Mouse (Mus musculus) splenic B cell, adult 2 months (primary cell): ENCODE results near the gene Slc24a4.

Source experiments
- DNase-seq: peaks from one replicate; pipeline ENCODE4 v3.0.0-alpha.2; 2011; ENCODE audit warnings: low read depth, low spot score
- H3K27me3 ChIP-seq: 2 replicates; pipeline ENCODE4 v1.6.1; 2012; ENCODE audit warnings: mild to moderate bottlenecking, low read length, moderate library complexity, mixed read lengths; ENCODE audit not compliant: control insufficient read depth, poor library complexity, insufficient read depth, severe bottlenecking
- H3K36me3 ChIP-seq: 2 replicates; pipeline ENCODE4 v1.6.1; 2012; ENCODE audit warnings: mild to moderate bottlenecking, low read length, moderate library complexity, mixed read lengths; ENCODE audit not compliant: control insufficient read depth, poor library complexity, insufficient read depth, severe bottlenecking

Gene Slc24a4

DNA sequence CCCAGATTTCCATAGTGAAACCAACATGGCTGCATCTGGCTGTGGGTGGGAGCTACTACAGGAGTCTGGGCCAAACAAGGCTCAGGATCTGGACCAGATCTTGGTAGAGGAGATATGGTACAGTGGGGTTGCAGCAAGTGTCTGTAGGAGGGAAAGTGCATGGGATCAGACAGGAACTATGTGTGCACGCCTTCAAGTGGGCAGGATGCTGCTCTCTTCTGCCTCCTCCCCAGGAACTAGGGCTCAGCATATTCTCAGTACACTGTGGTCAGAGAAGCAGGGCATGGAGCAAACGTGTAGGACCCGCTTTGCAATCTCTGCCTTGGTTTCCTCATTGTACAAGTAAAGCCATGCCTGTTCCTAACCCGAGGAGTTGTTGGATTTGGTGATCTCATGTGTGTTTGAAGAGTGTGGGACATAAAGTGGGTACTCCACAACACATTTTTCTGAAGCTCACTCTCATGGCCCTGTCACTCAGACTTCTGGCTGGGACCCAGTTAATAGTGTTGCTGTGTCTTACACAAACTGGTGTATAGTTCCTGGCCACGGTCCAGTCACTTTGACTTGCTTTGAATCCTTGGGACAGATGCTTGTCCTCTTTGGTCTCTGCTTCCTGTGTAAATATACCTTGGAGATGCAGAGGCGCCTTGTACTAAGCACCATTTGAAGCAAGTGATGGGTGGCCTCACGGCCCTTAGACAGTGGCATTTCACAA, 164.1 kb downstream of the Slc24a4 start:
- no peaks in the 10 kb centered on the region for H3K27me3 ChIP-seq
- DNase-seq = no peak
- H3K36me3 ChIP-seq = no peaks in the 10 kb centered on the region

DNA sequence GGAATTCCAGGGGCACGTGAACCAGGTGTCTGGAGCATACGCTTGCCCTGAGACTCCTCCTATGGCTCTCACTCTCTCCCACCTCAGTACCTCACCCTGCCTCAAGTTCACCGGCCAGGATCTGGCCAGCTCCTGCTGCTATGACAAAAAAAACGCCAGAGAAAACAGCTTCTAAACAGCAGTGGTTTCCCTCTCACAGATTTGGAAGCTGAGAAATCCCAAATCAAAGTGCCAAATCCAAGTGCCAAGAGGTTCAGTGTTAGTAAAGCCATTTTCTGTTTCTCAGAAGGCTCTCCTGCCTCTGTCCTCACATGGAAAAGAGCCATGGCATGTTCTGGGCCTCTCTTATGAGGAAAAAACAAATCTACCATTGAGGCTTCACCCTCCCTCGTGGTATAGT, 166.1 kb downstream of the Slc24a4 start:
- no peaks in the 10 kb centered on the region for H3K36me3 ChIP-seq
- no peak for DNase-seq

DNA sequence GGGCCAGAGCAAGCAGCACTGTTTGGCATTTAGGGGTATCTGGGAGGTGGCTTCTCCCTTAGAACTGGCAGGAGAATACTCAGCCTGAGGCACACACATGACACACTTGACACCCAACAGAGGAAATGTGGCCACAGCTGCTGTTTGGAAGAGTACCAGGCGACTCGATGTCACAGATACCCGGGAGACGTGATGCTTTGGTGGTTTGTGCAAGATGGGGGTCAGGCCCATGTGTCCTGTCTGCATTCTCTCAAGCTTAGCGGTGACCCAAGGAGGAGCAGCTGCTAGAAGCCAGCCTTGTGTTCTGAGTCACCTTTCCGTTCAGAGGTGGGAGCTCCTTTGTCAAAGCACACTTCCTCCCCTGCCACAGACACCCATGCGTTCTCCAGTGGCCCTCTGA, 166.7 kb downstream of the Slc24a4 start:
- Histone ChIP-seq H3K27me3 (no peaks in the 10 kb centered on the region), H3K36me3 (no peaks in the 10 kb centered on the region)
- DNase-seq = peak; percentile 55

More for the DNA sequence above, 166.1 kb downstream of the Slc24a4 start:
- no peaks in the 10 kb centered on the region for H3K27me3 ChIP-seq

DNA sequence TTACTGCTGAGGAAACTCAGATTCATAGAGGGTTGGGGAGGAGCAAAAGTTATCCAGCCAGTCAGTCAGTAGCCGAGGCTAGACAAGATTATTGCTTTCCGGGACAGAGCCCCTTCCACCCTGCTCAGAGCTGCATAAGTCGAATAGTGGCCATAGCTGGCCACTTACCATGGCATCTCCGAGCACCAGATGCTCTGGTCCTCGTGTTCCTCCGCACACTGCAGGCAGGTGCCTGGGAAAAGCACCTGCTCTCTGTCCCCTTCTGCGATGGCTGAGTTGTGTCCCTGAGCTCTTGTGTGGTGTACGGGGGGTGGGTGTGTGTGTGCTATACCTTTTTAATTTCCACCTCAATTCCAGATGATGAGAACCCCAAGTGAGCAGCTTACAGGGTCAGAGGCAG, 167.1 kb downstream of the Slc24a4 start:
- no peaks in the 10 kb centered on the region for H3K36me3 ChIP-seq
- DNase-seq = no peak
- H3K27me3 ChIP-seq = no peaks in the 10 kb centered on the region

DNA sequence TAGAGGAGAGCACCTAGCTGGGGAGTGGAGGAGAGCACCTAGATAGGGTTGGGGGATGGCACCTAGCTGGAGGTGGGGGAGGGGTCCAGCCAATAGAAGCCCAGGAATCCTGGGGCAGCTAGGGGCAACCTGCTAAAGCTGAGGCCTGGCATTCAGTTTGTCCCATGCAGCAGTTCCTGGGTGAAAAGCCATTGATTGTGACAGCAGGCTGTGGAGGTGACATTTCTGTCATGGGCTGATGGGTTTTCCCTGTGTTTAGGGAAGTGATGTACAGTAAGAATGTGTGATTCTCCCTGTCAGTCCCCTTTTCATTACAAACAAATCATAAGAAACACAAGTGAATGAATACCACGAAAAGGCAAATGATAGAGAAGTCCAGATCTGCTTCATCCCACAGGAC, 167.8 kb downstream of the Slc24a4 start:
- H3K27me3 ChIP-seq = no peaks in the 10 kb centered on the region
- no peak for DNase-seq

DNA sequence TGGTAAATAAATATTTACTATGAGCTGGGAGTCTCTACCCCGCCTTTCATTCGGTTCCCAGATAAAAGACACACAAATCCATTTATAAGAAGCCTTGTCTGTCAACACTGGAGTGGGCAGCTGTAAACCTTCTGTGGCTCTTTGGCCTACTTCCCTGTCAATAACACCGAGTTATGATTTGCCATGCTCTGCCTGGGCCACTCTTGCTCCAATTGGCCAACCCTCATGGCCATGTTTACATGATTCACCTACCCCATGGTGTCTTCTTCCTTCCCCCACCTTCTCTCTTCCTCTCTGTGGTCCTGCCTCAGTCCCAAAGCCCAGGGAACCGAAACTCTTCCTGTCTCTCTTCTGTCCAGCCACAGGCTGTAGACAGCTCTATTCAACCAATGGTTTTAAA, 168.4 kb downstream of the Slc24a4 start:
- no peak for DNase-seq
- no peaks in the 10 kb centered on the region for H3K36me3 ChIP-seq
- no peaks in the 10 kb centered on the region for H3K27me3 ChIP-seq

More for the DNA sequence above, 167.8 kb downstream of the Slc24a4 start:
- H3K36me3 ChIP-seq = no peaks in the 10 kb centered on the region

DNA sequence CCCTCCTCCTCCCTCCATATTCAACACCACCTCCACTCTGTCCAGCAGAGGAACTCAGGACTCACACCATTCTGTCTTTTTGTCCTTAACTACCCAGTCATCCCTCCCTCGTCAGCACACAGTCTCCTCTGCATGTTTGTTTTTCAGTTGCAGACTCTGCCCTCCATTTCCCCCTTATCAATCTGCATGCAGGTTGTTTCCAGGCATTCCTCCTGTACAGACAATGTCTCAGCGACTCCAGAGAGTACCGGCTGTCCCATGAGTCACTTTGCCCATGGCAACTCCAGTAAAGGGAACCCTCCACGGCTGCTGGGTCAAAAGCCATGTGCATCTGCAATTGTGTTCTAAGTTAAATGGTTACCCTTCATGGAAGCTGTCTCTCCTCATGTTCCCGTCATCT, 170.7 kb downstream of the Slc24a4 start:
- no peaks in the 10 kb centered on the region for H3K36me3 ChIP-seq
- DNase-seq = no peak
- H3K27me3 ChIP-seq = no peaks in the 10 kb centered on the region

DNA sequence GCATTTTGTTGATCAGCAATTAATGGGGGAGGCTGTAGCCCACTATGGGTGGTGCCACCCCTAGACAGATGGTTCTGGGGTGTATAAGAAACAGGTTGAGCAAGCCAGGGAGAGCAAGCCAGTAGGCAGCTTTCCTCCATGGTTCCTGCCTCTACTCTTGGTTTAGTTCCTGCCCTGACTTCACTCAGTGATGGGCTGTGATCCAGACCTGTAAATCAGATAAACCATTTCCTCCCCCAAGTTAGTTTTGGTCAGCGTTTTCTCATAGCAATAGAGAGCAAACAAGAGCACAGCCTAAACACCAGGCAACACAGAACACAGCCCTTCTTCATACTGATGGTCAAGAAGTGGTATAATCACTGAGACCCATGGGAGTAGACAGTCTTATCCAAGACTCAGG, 173.1 kb downstream of the Slc24a4 start:
- H3K27me3 ChIP-seq = no peaks in the 10 kb centered on the region
- H3K36me3 ChIP-seq = no peaks in the 10 kb centered on the region
- no peak for DNase-seq

DNA sequence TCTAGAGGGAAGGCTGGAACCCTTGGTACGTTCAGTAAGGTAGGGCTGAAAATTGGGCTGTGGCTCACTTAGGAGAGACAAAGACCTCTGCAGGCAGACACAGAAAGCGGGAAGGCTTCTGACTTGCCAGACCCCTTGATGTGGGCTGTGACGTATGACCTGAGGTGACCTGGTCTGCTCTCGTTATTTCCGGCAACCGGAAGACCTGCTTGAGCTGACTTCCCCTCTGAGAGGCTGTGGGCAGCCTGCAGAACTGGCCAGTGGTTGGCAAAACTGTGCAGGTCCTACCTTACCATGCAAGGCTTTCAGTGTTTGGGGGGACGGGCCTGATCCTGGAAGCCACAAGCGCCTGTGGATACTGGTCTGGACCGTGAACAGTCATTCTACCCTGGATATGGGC, 173.8 kb downstream of the Slc24a4 start:
- DNase-seq = peak; percentile 71
- H3K27me3 ChIP-seq = no peaks in the 10 kb centered on the region
- no peaks in the 10 kb centered on the region for H3K36me3 ChIP-seq

DNA sequence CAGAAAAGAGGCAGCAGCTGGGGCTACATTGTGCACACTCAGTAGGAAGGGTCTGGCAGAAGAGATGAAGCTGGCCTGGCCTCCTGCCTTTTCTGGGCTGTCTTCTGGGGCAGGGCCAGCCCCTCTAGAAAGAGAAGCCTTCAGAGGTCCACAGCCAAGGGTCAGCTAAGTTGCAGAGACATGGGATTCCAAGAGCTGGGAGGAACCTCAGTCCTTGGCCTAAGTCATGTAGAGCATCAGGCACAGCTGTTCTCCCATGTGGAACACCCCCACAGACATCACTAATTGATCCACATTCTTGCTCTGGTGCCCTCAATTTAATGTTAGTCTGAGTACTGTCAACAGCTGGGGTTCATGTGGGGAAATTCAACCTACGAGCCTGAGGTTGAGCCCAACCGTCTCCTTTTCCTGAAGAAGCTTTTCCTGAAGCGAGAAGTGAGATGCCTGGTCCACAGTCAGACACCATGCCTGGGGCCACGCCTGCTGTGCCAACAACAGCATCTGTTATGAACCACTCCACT, 174.4 kb downstream of the Slc24a4 start:
- DNase-seq = no peak
- no peaks in the 10 kb centered on the region for H3K27me3 ChIP-seq
- H3K36me3 ChIP-seq = no peaks in the 10 kb centered on the region

DNA sequence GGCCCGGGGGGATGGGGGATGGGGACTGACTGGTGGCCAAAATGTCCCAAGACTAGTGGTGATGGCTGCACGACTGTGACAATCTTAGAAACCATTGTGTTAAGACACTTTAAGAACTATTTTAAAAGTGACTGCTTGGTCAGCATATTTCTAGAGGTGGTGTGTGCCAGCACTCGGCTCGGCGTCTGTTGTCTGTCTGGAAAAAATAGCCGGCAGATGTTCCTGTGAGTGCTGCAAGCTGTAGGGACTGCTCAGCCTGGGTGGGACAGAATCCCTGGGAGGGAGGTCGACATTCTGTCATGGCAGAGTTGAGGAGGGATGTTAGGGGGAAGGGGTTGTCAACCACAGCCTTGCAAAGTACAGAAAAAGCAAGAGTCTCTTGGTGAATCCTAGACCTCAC, 175.3 kb downstream of the Slc24a4 start:
- no peak for DNase-seq
- H3K27me3 ChIP-seq = no peaks in the 10 kb centered on the region
- no peaks in the 10 kb centered on the region for H3K36me3 ChIP-seq

DNA sequence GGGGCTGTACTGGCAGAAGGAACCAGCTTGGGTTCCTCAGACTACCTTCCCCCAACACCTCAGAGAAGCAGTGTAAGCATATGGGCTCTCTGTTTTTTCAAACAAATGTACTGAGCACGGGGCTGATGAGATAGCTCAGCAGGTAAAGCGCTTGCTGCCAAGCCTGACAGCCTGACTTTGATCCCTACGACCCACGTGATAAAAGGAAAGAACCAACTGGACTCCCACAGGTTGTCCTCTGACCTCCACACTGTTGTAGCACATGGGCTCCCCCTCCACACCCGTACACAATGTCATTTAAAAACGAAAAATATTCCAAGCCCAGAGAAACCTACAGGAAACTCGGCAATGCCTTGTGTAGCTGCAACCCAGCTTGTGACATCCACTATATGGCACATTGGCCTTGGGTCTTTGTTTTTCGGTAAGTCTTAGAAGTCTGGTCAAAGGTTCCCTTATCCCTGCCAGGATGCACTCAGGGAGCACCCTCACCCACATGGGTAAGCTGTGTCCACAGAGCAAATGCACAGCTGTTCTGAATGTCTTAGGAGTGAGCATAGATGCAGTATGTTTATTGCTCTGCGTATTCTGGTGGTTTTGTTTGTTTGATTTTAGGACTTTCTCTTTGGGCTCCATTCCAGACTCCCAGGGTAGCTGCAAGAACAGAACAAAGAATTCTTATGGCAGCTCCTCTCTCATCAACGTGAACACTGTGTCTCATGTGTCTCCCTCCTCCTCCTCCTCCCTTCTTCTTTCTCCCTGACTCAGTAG, 176.7 kb downstream of the Slc24a4 start:
- no peaks in the 10 kb centered on the region for H3K36me3 ChIP-seq

DNA sequence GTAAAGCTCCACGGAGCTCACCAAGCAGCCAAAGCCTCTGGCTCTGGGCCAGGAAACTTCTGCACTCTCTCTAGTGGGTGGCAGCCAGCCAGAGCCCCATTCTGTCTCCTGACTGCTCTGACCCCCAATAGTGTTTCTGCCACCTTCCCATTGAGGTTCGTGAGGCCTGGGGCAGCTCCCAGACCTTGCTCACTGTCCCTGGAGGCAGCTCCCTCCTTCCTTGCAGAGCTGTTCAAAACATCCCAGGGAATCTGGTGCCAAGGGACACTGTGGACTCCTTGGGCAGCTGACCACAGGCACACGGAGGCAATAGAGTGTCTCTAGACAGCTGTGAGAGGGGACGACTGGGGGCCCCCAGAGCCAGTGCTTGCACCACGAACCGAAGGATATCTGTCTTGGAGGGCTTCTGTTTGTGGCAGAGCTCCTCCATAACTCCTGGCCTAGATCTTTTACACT, 179.5 kb downstream of the Slc24a4 start:
- Histone ChIP-seq H3K36me3 (no peaks in the 10 kb centered on the region), H3K27me3 (no peaks in the 10 kb centered on the region)
- no peak for DNase-seq

More for the DNA sequence above, 176.7 kb downstream of the Slc24a4 start:
- DNase-seq = no peak
- no peaks in the 10 kb centered on the region for H3K27me3 ChIP-seq

DNA sequence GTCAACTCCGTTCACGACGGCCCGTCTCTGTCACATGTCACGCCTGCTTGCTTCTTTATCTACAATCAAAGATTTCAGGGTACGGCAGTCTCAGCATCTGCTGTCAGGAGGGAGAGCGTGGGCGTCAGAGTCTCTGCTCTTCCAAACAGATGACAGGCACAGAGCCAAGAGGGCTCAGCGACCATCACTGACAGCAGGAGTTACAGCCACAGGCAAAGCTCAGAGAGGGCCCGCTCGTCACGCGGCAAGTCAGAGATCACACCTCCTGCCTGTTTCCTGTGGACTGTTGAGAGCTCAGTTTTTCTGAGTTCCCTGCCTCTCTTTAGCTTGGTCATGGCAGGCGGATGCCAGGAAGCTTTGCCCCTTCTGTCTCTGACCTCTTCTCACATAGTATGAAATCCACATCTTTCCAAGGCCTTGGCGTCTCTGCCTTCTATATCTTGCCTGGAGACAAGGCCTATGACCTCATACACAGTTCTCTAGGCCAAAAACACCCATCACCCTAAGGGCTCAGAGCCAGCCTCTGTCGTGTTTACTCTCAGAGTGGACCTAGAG, 180.0 kb downstream of the Slc24a4 start:
- no peak for DNase-seq
- H3K27me3 ChIP-seq = no peaks in the 10 kb centered on the region

More for the DNA sequence above, 180.0 kb downstream of the Slc24a4 start:
- H3K36me3 ChIP-seq = peaks cover 1% of the 10 kb centered on the region; the same call in 1 of the 2 replicates
